Mouse (Mus musculus) embryonic facial prominence, embryonic 15.5 days (tissue): ENCODE results near the gene Gadd45a. TPM values are rescaled to one million over a fixed set of nuclear protein-coding genes. Genes with fewer than 3 reads are reported as not detected.

ENCODE experiments used
- ATAC-seq: fragments of 200-750 bp; cut with Nextera tagmentation; 2 replicates; pipeline ENCODE4 v1.8.0; 2017; ENCODE audit warnings: low read depth, moderate TSS enrichment; ENCODE audit not compliant: insufficient number of reproducible peaks, low FRiP score, low TSS enrichment
- H3K27ac ChIP-seq: fragments of 300-500 bp; sonication (generic); replicated peaks from 2 replicates; pipeline ENCODE4 v1.5.1; 2015; ENCODE audit warnings: mild to moderate bottlenecking, inconsistent platforms
- H3K27me3 ChIP-seq: fragments of 300-500 bp; sonication (generic); 2 replicates; pipeline ENCODE4 v1.6.1; 2015; ENCODE audit warnings: inconsistent platforms
- H3K36me3 ChIP-seq: fragments of 300-500 bp; sonication (generic); 2 replicates; pipeline ENCODE4 v1.6.1; 2015; ENCODE audit warnings: mild to moderate bottlenecking, inconsistent platforms
- H3K4me1 ChIP-seq: fragments of 300-500 bp; sonication (generic); 2 replicates; pipeline ENCODE4 v1.6.1; 2015; ENCODE audit warnings: inconsistent platforms
- H3K4me2 ChIP-seq: fragments of 300-500 bp; sonication (generic); replicated peaks from 2 replicates; pipeline ENCODE4 v1.6.1; 2015; ENCODE audit warnings: mild to moderate bottlenecking, inconsistent platforms
- H3K4me3 ChIP-seq: fragments of 300-500 bp; sonication (generic); replicated peaks from 2 replicates; pipeline ENCODE4 v1.5.1; 2015; ENCODE audit warnings: mild to moderate bottlenecking, inconsistent platforms
- H3K9ac ChIP-seq: fragments of 300-500 bp; sonication (generic); 2 replicates; pipeline ENCODE4 v1.6.1; 2015; ENCODE audit warnings: inconsistent platforms
- H3K9me3 ChIP-seq: fragments of 300-500 bp; sonication (generic); replicated peaks from 2 replicates; pipeline ENCODE4 v1.6.1; 2016; ENCODE audit warnings: inconsistent platforms
- WGBS: fragments of 180-500 bp; shearing (Covaris S2); methylation state at CpG from one replicate; pipeline ENCODE4 v1.1.7; 2015; 5-methylcytosine and 5-hydroxymethylcytosine counted together
- polyA plus RNA-seq: library from polyadenylated mRNA; unstranded; fragments of >200 nt; fragmentation: Nextera tagmentation; extraction: Ambion mirVana; gene quantifications from 2 replicates; pipeline ENCODE4 v1.2.1, GENCODE M21; 2015

Gadd45a gene
- polyA plus RNA-seq, 1 experiment from 2014 or later, result 18.5 TPM

DNA sequence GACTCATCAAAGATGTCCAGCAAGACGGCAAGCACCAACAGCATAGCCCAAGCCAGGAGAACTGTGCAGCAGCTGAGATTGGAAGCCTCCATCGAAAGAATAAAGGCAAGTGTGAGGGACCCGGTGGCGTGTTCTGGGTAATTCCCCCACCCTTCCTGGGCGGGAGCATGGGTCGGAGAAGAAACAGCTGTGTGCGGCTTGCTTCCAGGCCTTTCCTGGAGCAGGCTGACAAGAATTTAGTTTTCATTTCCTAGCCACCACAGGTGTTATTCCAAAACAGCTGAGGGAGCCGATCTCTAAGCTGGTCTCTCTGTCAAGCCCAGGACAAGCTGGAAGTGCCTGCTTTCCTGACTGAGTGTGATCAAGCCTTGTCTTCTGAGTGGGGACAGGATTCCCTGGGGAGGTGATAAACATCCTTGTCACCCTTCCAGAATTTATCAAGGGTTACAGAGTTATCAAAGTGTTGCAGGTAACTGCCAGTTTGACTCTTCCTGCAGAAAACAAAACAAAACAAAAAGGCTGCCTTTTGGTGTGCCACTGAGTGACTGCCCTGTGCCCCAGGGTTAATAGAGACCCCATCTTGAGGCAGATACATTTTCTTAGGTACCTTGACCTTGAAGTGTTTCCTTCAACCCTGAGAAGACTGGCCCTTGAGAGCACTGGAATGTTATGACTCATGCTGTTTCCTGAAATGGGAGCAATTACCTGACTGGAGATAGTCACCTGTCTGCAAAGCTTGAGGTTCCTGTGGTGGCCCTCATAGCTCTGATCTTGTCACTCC lies 21.3 kb downstream of the Gadd45a start:
- H3K9ac ChIP-seq, result no peak overlapping the region
- H3K9me3 ChIP-seq, result no peaks in the 10 kb centered on the region
- WGBS, result 56% methylated on average over 8 of the region's 8 CpGs
- H3K27me3 ChIP-seq, result no peaks in the 10 kb centered on the region
- H3K4me3 ChIP-seq, result no peak overlapping the region
- peaks cover 2% of the 10 kb centered on the region; the same call in 1 of the 2 replicates for H3K4me1 ChIP-seq
- H3K36me3 ChIP-seq, result 0 out of 2 replicates have a peak, but pooled peaks cover 4% of the 10 kb centered on the region
- no peak overlapping the region for H3K27ac ChIP-seq
- no peak for ATAC-seq
- no peak overlapping the region for H3K4me2 ChIP-seq

DNA sequence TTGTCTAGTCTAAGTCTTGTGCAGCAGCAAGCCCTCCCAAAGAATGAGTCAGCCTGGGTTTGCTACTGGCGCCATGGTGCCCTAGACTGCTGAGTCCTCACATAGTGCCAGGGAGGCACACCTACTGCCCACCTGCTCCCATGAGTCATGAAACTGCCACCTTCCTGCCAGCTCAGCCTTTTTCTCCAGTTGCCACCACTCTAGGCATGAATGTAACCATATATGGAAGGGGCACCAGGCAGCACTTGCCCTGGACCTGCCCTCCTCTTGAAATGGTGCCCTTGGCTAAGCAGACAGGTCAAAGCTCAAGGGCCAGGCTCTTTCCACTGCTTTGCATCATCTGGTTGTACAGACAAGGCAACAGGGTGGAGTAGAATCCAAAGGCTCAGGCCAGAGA lies 22.6 kb downstream of the Gadd45a start:
- Histone ChIP-seq H3K27me3 (no peaks in the 10 kb centered on the region), H3K9me3 (no peaks in the 10 kb centered on the region), H3K36me3 (0 out of 2 replicates have a peak, but pooled peaks cover 4% of the 10 kb centered on the region), H3K4me1 (peaks cover 2% of the 10 kb centered on the region; the same call in 1 of the 2 replicates), H3K27ac (no peak overlapping the region), H3K4me2 (no peak overlapping the region), H3K9ac (no peak overlapping the region), H3K4me3 (no peak overlapping the region)
- no peak for ATAC-seq
- 83% methylated on average over 1 of the region's 1 CpGs for WGBS

DNA sequence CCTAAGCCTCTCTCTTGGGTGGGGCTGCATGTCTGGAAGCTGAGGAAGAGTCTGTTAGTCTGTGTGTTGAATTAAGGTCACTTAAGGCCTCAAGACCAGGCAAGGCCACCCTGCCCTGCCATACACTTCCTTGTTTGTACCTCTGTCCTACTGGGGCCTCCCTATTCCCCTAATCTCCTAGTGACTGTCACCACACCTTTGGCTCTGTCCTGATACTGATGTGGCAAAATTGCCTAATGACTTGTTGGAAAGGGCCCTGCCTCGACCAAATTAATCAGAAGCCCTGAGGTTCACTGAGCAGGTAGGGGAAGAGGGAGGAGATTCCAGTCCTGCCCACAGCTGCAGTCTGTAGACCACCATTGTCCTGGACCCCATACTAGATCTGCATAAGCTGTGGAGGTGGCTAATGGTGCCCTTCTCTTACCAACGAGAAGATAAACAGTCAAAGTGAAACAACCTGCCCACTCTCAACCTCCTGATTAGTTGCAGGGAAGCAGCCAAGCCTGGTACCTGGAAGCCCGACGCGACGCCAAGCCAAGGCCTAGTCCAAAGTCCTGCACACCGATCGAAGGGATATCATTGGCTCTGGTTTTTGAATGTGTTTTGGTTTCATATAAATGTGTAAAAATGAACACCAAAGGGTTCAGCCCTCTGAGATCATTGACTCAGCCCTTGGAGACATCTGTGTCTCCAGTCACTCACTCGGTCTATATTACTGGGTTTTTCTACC lies 23.1 kb downstream of the Gadd45a start:
- no peak for ATAC-seq
- H3K9ac ChIP-seq, result no peak overlapping the region
- WGBS, result 89% methylated on average over 9 of the region's 9 CpGs
- H3K4me1 ChIP-seq, result peaks cover 2% of the 10 kb centered on the region; the same call in 1 of the 2 replicates
- 0 out of 2 replicates have a peak, but pooled peaks cover 4% of the 10 kb centered on the region for H3K36me3 ChIP-seq
- H3K27me3 ChIP-seq, result no peaks in the 10 kb centered on the region
- H3K9me3 ChIP-seq, result no peaks in the 10 kb centered on the region
- no peak overlapping the region for H3K27ac ChIP-seq
- H3K4me3 ChIP-seq, result no peak overlapping the region
- H3K4me2 ChIP-seq, result no peak overlapping the region

DNA sequence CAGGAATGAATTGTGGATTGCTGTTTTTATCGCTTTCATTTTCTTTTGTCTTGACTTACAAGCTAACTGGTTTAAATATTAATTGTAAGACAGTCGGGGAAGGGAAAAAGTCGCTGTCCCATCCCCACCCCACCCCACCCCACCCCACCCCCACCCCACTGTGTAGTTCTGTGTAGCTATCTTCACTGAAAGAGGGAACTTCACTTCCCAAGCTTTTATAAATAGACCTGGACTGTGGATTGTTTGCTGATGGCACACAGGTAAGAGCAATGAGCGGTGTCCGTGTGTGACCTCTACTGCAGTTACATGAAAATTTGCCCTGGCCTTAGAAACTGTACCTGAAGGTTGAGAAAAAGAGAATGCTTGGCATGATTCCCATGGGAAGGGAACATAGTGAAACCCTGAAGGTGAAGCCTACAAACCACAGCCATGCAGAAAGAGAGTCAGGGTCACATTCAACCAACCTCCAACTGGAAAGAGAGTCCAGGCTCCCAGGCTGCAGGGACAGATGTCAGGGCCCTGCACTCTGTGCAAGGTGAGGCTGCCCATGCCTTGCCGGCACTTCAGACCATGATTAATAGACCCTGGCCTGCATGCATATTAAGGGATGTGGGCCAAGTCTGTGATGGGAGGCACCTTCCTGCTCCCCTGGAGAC lies 23.8 kb downstream of the Gadd45a start:
- Histone ChIP-seq H3K4me1 (peaks cover 2% of the 10 kb centered on the region; the same call in 1 of the 2 replicates), H3K4me2 (no peak overlapping the region), H3K4me3 (no peak overlapping the region), H3K9ac (no peak overlapping the region), H3K9me3 (no peaks in the 10 kb centered on the region), H3K27ac (no peak overlapping the region), H3K27me3 (no peaks in the 10 kb centered on the region), H3K36me3 (0 out of 2 replicates have a peak, but pooled peaks cover 4% of the 10 kb centered on the region)
- 92% methylated on average over 6 of the region's 6 CpGs for WGBS
- ATAC-seq, result no peak

DNA sequence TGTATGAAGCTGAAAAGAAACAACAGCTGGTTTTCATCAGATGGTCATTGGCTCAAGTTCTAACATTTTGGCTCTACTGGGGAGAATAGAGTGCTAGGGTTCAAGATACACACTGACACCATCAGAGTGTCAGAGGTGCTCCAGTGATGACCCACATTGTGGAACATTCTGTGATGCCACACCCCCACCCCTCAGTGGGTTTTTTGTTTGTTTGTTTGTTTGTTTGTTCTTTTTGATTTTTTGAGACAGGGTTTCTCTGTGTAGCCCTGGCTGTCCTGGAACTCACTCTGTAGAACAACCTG lies 26.1 kb downstream of the Gadd45a start:
- no peak for ATAC-seq
- H3K36me3 ChIP-seq, result 0 out of 2 replicates have a peak, but pooled peaks cover 2% of the 10 kb centered on the region
- H3K4me3 ChIP-seq, result no peak overlapping the region

DNA sequence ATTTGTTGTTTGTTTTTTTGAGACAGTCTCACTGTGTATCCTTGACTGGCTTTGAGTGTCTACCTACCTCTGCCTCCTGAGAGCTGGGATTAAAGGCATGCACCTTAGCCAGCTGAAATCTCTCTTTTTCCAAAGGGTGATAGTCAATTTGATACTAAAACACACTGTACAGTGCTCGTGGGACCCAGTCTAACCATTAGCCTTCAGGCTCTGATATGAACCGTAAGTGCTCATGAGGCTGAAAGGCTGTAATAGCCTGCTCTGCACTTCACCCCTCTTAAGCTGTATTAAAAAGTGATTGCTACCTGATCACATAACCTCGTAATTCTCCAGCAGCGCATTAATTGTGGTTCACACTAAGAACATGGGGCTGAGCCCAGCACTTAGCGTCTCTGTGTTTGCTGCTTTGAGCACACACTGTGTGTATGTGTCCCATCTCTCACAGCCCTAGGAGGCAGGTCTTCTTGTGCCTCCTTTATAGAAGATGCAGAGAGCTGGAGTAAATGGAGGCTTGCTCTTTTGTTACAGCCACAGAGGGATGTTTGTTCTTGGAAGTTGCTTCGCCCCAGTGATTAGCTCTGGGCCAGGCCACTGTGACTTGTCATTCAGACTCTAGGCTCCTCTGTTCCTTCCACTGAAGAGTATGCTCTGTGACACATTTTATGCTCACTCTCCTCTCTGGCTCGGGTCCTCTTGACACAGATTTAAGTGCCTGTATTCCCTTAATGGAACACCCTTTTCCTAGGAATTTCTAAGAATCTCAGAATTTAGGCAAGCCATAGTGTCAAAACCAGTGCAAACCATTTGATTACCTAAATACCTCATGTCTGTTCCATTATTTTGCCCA lies 26.7 kb downstream of the Gadd45a start:
- Histone ChIP-seq H3K36me3 (no peaks in the 10 kb centered on the region), H3K4me3 (no peak overlapping the region), H3K4me2 (no peak overlapping the region), H3K4me1 (no peaks in the 10 kb centered on the region), H3K27me3 (no peaks in the 10 kb centered on the region), H3K9me3 (no peaks in the 10 kb centered on the region), H3K27ac (no peak overlapping the region), H3K9ac (no peak overlapping the region)
- ATAC-seq, result no peak
- WGBS, result 56% methylated on average over 7 of the region's 7 CpGs

More for the DNA sequence above, 26.1 kb downstream of the Gadd45a start:
- Histone ChIP-seq H3K4me1 (no peaks in the 10 kb centered on the region; the same call in 1 of the 2 replicates), H3K27me3 (no peaks in the 10 kb centered on the region), H3K9me3 (no peaks in the 10 kb centered on the region), H3K27ac (no peak overlapping the region), H3K9ac (no peak overlapping the region), H3K4me2 (no peak overlapping the region)

DNA sequence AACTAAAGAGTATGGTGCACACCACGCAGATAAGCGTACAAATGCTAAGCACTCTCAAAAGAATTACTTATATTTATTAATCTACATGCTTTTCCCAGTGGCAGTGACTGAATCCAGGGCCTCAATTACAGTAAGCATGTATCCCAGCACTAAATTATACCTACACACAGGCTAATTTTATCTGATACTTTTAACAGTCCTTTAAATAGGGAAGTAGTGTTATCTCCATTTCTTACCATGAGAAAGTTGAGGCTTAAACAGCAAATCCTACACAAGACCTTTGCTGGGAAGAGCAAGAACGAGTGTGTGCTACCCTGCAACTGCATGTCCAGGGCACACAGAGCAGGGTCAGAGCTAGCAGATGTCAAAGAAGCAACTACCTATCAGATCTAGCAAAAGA lies 27.4 kb downstream of the Gadd45a start:
- WGBS, result 93% methylated on average over 3 of the region's 3 CpGs

DNA sequence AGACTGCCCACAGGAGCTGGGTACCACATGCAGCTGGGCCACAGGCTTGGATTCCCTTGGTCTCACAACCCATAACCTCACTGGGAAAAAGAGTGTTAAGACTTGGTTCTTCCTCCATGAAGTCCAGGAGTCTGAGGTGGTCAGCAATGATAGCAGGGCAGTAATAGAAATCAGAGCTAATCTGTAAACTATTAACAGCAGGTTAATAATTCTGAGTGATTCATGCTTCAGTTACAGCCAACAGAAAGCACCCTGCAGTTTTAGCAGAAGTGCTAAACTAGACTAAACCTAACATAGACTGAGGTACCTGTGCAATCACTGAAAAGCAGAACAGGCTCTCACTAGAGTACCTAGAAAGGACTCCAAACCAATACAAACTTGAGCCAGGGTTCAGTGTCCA lies 37.5 kb downstream of the Gadd45a start:
- Histone ChIP-seq H3K27me3 (no peaks in the 10 kb centered on the region), H3K9me3 (no peaks in the 10 kb centered on the region), H3K4me1 (0 out of 2 replicates have a peak, but pooled peaks cover 4% of the 10 kb centered on the region), H3K36me3 (no peaks in the 10 kb centered on the region), H3K9ac (no peak overlapping the region), H3K4me3 (no peak overlapping the region), H3K4me2 (no peak overlapping the region), H3K27ac (no peak overlapping the region)
- ATAC-seq, result no peak

More for the DNA sequence above, 27.4 kb downstream of the Gadd45a start:
- ATAC-seq, result no peak
- no peaks in the 10 kb centered on the region for H3K9me3 ChIP-seq
- H3K27me3 ChIP-seq, result no peaks in the 10 kb centered on the region
- H3K4me3 ChIP-seq, result no peak overlapping the region
- no peak overlapping the region for H3K27ac ChIP-seq
- no peak overlapping the region for H3K9ac ChIP-seq
- no peaks in the 10 kb centered on the region for H3K4me1 ChIP-seq
- H3K36me3 ChIP-seq, result no peaks in the 10 kb centered on the region
- H3K4me2 ChIP-seq, result no peak overlapping the region

DNA sequence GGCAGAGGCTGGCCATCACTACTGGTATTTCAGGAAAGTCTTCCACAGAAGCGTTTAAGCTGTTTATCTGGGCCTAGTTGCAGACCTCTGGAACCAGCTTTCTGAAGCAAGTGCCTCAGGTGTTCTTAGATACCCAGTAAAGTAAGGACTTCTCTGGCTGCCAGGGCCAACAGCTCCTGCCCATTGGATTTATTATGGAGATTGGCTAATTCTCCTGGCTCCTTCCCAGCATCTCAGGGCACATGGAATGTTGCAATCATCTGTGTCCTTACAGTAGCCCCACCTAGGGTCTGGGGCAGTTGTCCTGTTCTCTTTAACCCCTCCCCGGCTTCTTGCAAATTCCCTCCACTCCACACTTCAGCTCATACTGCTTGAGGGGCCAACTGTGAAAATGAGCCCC lies 38.6 kb downstream of the Gadd45a start:
- 0 out of 2 replicates have a peak, but pooled peaks cover 4% of the 10 kb centered on the region for H3K4me1 ChIP-seq
- no peak overlapping the region for H3K9ac ChIP-seq
- H3K27me3 ChIP-seq, result no peaks in the 10 kb centered on the region
- no peak overlapping the region for H3K4me2 ChIP-seq
- ATAC-seq, result no peak
- no peak overlapping the region for H3K4me3 ChIP-seq
- H3K27ac ChIP-seq, result no peak overlapping the region
- H3K9me3 ChIP-seq, result no peaks in the 10 kb centered on the region
- no peaks in the 10 kb centered on the region for H3K36me3 ChIP-seq
- 63% methylated on average over 2 of the region's 2 CpGs for WGBS

DNA sequence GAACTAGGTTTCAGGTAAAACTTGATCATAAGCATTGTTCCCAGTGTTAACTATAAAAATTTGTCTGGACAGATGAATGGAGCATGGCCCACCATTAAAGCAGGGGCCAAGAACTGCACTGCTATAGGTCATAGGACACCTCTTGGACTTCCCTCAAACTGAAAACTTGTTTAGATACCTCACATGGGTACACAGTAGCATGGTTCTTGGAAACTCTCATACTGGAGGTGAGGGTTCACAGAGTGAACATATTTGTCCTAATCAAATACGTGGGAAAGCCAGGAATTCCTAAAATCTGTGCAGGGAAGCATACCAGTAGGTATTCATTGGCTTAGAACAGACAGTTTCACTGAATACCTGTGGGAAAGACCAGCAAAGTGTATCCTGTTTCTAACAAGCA lies 41.0 kb downstream of the Gadd45a start:
- H3K36me3 ChIP-seq, result no peaks in the 10 kb centered on the region
- H3K4me3 ChIP-seq, result no peak overlapping the region
- H3K4me1 ChIP-seq, result peaks cover 13% of the 10 kb centered on the region; the same call in 1 of the 2 replicates
- H3K9me3 ChIP-seq, result no peaks in the 10 kb centered on the region
- H3K27me3 ChIP-seq, result no peaks in the 10 kb centered on the region
- H3K4me2 ChIP-seq, result no peak overlapping the region
- WGBS, result 65% methylated on average over 1 of the region's 1 CpGs
- H3K9ac ChIP-seq, result no peak overlapping the region
- no peak for ATAC-seq
- no peak overlapping the region for H3K27ac ChIP-seq
